Mouse (Mus musculus) cerebellum, adult 8-10 months (tissue): Measurements from ENCODE around the gene Scnm1.
"Not testable (repeated sequence)": the region's sequence is repeated elsewhere in the genome, so short reads cannot be mapped to it uniquely, and the experiment has no call there.

Experiments
- DNase-seq: peaks from one replicate; pipeline ENCODE4 v3.0.0; 2022

Gene Scnm1

DNA sequence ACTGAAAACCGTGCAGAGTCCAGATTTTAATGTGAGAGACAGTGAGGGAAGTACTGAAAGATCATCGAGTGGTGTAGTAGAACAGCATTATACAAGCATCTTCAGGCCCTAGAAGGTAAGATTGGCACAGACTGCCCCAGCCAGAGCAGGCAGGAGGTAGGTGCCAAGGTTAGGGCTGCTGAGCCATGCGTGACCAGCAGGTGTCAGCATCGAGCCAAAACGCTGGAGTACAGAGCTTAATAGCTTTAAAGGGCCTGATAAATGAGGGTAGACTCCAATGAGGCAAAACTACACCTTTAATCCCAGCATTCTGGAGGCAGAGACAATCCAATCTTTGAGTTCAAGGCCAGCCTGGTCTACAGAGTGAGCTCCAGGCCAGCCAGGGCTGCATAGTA is 8.8 kb upstream of the Scnm1 start:
- DNase-seq = peak; percentile 94

DNA sequence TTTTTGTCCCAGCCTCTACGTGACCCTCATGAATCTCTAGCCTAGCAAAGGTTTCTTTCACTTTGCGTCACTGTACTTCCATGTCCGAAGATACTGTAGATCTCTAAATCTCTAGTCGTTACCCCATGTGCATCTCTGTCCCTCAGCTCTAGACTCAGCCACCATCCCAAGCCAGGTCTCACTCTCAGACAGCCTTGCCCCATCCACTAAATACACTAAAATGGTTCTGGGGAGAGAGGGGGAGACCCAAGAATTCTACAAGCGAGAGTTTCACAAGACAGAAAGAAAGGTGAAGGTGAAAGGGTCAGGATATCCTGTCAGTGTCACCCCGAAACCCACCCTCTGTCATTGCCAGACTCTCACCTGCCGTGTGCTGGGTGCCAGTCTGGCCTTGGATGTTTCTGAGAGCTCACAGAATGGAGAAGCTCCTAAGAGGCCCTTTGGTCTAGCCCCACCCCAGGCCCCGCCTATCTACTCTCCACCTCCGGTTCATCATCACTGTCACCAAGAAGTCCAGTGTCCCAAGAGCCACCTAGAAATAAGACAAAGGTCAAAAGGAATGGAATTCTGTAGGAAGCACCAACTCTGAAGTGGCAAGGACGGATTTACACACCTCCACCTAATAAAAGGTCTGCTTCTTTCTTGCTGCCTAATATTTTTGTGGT is 8.3 kb upstream of the Scnm1 start, which contains the start of gene Tnfaip8l2:
Gene Tnfaip8l2, minus strand, starts transcription at position 409 of the 665 bp plus-strand sequence.
- no peak for DNase-seq

DNA sequence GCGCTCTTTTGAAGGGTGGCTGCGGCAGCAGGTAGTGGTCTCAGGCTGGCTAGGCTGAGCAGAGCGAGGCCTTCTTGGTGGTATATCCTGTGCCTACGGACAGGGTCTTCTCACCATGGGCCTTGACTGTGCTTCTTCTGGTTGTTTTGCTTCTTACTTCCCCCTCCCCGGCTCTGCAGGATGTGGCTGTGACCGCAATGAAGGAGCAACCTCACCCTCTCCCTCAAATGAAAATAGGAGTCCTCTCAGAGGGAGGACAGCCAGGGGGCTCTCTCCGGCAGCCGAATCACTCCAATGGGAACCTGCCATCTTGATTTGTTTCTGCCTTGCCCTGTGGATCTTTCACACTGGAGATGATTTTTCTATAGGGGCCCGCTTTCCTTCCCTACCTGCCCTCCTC is 7.7 kb upstream of the Scnm1 start:
- DNase-seq = no peak

DNA sequence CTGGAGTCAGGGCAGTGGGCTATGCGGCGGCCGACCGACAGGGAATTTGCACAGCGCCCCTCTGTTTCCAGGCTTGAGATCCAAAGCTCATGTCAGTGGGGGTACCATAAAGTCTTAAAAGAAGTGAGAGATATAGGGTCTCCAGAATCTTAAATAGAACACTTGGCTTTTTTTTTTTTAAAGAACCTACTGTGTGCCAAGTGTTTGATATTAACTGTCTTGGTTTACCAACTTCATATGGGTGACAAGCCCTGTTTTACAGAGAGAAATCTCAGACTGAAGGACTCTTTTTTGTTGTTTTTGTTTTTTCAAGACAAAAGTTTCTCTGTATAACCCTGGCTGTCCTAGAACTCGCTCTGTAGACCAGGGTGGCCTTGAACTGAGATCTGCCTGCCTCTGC is 7.0 kb upstream of the Scnm1 start:
- DNase-seq = no peak

- DNase-seq = no peak
These were observed 6.4 kb upstream of the Scnm1 start for GRCm38 (mm10) chr3:95140289-95140595.

DNA sequence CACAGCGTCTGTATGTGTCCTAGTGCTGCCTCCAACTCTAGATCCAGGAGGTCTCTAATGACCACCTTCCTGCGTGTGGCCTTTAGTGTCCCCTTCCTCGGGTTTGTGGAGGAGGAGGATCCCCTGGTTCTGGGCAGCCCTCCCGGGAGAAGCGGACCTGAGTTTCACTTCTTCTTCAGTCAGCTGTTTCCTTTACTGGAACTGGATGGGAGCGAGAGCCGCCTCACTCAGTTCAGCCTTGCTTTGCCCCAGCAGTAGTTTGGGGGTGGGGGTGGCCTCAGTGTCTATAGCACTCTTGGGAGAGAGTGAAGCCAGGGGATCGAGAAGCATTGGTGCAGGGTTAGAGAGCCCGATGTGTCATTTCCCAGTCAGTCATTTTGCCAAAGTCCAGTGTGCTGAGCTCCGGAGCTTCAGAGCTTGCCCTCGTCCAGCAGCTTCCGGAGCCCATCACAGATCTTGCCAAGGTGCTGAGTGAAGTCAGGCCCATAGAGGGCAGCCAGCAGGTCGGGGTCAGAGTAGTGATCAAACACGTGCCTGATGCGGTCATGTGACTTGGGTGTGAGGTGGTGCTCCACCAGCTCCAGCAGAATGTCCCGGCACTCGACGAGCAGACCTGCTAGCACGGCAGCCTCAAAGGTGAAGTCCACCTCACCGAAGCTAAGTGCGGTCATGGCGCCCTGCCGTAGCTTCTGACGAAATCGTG is 5.9 kb upstream of the Scnm1 start:
- DNase-seq = no peak

GRCm38 (mm10) chr3:95136336-95136735 is 2.5 kb upstream of the Scnm1 start:
- no peak for DNase-seq

DNA sequence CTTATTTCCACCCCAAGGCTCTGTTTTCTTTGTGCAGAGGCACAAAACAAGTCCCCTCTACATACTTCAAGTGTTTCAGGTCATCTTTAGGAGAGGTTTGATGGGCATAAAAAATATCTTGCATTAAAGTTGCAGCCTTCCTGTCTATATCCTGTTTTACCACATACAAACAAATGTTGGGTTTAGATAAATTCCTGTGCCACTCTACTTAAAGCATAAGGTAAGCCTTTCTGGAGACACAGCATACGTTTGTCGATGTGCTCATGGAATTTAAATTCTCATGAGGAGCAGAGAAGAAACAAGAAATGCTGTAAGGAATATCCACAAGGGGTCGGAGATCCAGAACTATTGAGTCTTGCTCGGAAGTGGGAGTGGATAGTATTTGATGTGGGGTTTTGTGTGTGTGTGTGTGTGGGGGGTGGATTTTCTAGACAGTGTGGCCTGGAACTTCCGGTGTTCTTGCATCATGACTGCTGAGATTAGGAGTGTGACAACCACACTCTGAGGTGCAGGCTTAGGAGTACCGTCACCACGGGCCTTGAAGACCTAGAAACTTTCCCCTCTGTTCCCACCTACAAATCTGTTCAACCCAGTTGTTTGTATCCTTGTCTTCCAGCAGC is 1.7 kb upstream of the Scnm1 start:
- no peak for DNase-seq

DNA sequence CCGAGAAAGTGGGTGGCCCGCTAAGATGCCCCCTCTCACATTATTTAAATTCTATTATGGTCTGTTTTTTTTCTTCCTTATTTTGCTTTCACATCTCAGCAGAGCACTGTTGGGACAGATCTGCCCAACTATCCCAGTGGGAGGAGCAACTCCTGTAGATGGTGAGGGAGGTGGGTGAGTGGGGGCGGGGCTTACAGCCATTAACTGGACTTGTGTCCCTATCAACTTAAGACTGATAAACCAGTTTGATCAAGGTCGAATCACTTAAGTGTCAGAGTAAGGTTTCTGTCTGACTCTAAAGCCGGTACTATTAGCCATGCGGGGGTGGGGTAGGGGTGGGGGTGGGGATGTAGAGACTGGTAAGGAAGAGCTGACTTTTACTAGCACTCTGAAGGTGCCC is 1.2 kb upstream of the Scnm1 start:
- DNase-seq = peak; percentile 43

- not testable (repeated sequence) for DNase-seq
These were observed 322 bp upstream of the Scnm1 start for GRCm38 (mm10) chr3:95134133-95134532.

DNA sequence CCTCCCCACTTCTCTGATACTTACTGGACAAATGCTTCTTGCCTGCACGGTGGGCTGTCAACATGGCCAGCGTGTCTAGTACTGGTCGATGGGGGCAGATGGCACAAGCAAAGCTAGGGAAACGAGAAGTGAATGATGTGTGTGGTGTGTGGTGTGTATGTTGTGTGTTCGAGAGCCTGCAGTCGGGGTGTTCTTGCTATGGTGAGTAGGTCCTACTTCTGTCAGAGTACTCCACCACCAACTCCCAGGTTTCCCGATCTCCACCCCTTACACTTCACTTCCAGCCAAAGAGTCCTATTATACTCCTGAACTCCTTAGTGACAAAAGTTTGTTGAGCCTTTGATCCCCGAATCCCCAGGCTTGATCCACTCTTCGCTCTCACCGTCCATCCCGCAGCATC is 635 bp downstream of the Scnm1 start:
- DNase-seq = no peak

GRCm38 (mm10) chr3:95132389-95132788 is 1.4 kb downstream of the Scnm1 start:
- not testable (repeated sequence) for DNase-seq

GRCm38 (mm10) chr3:95130081-95130480 is 3.7 kb downstream of the Scnm1 start:
- no peak for DNase-seq

- DNase-seq = peak; percentile 48
These were observed 4.6 kb downstream of the Scnm1 start for GRCm38 (mm10) chr3:95129226-95129651.

DNA sequence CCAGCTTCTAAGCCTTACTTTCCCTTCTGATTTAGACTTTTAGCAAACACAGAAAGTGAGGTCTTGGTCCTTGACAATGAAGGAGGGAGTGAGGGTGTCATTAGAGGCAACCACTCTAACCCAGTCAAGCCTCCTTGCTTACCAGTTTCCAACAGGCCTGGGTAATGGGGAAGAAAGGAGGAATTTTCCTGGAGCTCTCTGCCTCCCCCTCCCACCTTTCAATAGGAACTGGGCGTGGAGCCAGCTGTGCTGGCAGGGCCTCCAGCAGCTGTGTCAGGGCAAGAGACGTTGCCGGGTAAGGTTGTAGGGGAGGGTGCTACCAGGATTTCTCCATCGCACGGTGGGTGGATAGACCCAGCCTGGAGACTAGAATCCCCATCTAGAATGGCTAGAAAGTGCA is 8.8 kb downstream of the Scnm1 start:
- DNase-seq = no peak

DNA sequence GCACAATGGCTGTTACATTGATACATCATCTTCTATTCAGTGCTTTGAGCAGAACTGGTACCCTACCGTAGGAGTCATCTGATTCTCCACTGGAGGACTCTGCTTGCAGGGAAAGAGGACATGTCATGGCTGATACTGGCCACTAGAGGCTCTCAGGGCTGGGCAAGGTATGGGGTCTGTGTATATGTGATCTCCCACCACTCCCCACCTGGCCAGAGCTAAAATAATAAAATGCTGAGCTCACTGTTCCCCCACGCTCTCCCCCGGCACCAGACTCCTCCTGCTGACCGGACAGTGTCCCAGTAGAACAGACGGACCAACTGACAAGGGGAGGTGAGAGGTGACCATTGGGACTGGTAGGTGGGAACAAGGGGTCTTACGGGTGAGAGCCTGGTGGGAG is 9.6 kb downstream of the Scnm1 start, which contains the start of gene Tmod4:
Gene Tmod4, plus strand, starts transcription at position 231 of the 400 bp plus-strand sequence.
- no peak for DNase-seq

DNA sequence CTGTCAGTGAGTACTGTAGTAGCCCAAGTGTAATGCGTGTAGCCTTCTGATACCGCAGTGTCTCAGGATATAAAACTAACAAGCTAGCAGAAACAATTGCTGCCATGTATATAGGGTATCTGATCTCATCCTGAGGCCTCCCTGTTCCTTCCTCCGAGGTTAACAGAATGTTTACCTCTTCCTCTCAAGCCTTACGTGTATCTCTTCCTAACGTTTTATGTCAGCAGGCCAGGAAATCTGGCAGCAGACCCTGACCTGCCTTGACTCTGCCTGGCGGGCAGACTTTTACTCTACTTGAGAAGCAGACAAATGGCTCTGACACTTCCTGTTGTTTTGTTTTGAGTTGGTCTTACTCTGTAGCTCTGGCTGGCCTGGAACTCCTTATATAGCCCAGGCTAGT is 12.2 kb downstream of the Scnm1 start:
- no peak for DNase-seq

DNA sequence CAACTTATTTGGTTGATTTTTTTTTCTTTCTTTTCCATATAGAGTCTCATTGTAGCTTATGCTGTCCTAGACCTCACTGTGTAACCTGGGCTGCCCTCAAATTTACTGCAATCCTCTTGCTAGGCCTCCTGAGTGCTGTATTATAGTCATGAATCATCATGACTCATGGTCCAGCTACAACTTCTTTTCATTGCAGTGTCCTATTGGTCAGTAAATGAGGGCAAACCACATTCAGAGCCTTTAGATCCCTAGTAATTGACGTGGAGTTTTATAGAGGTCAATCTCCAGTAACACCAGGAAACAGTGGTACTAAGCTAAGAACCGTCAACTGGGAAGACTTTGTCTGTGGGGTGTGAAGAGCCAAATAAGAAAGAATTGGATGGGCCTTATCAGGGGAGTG is 16.1 kb downstream of the Scnm1 start:
- DNase-seq = no peak

DNA sequence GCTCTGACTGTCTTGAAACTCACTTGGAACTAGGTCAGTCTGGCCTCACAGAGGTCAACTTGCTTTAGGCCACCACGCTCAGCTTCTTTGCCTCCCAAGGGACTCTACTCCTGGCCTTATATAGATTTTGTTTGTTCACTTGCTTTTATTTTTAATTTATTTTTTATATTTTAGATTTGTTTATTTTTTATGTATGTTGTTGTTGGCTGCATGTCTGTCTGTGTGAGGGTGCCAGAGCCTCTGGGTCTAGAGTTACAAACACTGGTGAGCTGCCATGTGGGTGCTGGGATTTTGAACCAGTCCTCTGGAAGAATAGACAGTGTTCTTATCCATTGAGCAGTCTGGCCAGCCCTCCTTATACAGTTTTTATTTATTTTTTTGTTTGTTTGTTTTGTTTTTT is 21.1 kb downstream of the Scnm1 start:
- no peak for DNase-seq

DNA sequence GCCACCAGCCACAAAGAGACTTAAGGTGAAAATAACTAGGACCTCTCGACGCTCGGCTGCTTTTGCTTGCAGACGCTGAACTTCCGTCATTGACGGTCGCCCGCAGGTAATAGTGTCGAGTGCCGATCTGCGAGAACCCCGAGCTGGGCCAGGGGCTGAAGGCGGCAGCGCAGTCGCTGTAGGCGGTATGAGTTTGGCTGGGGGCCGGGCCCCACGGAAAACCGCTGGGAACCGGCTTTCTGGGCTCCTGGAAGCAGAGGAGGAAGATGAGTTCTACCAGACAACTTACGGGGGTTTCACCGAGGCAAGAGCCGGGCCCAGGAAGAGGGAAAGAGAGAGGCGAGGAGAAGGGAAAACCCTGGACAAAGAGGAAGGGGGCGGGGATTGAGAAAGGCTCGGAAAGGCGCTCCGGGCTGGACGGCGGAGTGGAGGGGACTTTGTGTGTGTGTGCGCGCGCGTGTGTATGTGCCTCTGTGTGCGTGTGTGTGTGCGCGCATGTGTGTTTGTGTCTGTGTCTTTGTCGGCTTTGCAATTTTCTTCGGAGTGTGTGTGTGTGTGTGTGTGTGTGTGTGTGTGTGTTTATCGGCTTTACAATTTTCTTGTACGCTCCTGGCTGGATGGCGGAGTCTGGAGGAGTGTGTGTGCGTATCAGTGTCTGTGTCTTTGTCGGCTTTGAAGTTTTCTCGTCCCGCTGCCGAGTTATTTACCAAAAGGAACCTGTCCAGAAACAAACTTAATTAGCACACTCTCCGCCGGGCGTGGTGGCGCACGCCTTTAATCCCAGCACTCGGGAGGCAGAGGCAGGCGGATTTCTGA is 22.7 kb downstream of the Scnm1 start, which contains the start of gene Vps72:
Gene Vps72, plus strand, starts transcription at position 112 of the 816 bp plus-strand sequence.
- DNase-seq = peak; percentile 82

DNA sequence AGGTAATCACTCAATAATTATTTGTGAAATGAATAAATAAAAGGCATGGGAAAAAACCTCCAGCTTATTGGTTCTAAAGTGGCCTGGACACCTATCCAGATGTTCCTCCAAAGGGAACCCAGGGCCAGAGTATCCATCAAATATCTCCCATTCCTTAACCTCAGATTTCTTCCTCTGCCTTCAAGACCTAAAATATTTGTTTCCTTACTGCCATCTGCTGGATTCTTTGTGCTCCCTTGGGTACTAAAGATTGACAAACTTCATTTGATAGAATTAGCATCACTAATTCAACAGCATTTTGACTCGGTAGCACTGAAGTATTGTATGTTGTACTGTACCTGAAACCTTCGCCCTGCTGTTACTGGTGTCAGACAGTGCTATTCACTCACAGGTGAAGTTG is 25.9 kb downstream of the Scnm1 start:
- no peak for DNase-seq

GRCm38 (mm10) chr3:95107308-95107707 is 26.5 kb downstream of the Scnm1 start:
- DNase-seq = not testable (repeated sequence)
